Mouse (Mus musculus): ENCODE data around the gene Trappc6a. TPM values are rescaled to one million over a fixed set of nuclear protein-coding genes. Genes with fewer than 3 reads are reported as not detected.

Gene Trappc6a
- polyA plus RNA-seq, 1 experiment from 2014 or later: 31.7 TPM

DNA sequence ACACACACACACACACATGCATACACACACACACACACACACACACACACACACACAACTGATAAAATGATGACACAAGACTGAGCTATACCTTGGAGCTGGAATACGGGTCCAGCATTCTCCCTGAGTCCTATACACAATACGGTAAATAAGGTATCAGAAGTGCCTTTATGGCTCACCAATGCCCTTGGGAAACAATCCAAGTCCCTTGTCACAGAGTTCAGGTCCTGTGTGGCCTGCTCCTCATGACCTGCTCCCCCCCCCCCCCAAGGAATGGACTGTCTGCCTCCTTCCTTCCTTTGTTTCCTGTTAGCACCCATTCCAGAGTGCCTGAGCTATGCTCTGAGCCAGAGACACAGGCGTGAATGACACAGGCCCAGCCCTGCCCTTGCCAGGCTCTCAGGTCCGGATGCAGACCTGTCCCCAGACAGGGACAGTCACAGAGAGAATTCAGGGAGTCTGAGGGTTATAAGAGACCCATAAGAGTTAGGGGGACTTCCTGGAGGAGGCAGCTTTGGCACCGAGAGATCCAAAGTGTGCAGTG, 41.5 kb upstream of the Trappc6a start:
- Histone ChIP-seq H3K27ac (ENCODE audit: low read depth, low read length) (no peak overlapping the region), H3K4me1 (ENCODE audit: control insufficient read depth, insufficient read depth, low read length) (no peaks in the 10 kb centered on the region), H3K36me3 (ENCODE audit: control insufficient read depth, insufficient read depth, low read length) (no peaks in the 10 kb centered on the region), H3K27me3 (ENCODE audit: control insufficient read depth, insufficient read depth, low read length) (peaks cover 12% of the 10 kb centered on the region), H3K4me2 (ENCODE audit: low read depth, low read length) (no peak overlapping the region), H3K9me3 (ENCODE audit: control insufficient read depth, low read length) (no peaks in the 10 kb centered on the region), H3K4me3 (ENCODE audit: low read depth, low read length) (no peak overlapping the region), H3K9ac (replicated peaks; ENCODE audit: low read depth, low read length) (no peak overlapping the region)
- no peak for ATAC-seq (ENCODE audit: low read depth)
- 62% methylated on average over 5 of the region's 5 CpGs for WGBS

DNA sequence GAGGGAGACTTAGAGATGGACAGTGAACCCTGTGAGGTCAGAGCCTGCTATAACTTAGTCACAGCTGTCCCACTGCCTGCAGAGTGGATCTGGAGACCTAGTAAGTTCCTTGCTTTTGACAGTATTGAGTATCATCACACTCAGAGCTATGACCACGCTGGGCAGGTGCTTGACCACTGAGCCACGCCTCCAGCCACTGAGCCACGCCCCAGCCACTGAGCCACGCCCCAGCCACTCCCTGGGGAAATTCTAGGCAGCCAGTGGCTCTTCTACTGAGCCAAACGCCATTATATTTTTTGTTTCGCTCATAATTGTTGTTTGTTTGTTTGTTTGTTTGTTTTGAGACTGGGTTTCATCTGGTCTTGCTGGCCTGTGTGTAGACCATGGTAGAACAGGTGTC, 40.6 kb upstream of the Trappc6a start:
- no peak overlapping the region for H3K27ac ChIP-seq (ENCODE audit: low read depth, low read length)
- H3K27me3 ChIP-seq (ENCODE audit: control insufficient read depth, insufficient read depth, low read length): peaks cover 19% of the 10 kb centered on the region
- H3K4me3 ChIP-seq (ENCODE audit: low read depth, low read length): no peak overlapping the region
- H3K4me2 ChIP-seq (ENCODE audit: low read depth, low read length): no peak overlapping the region
- H3K9ac ChIP-seq (replicated peaks; ENCODE audit: low read depth, low read length): no peak overlapping the region
- ATAC-seq (ENCODE audit: low read depth): no peak
- H3K4me1 ChIP-seq (ENCODE audit: control insufficient read depth, insufficient read depth, low read length): no peaks in the 10 kb centered on the region
- WGBS: 40% methylated on average over 6 of the region's 6 CpGs
- no peaks in the 10 kb centered on the region for H3K9me3 ChIP-seq (ENCODE audit: control insufficient read depth, low read length)
- no peaks in the 10 kb centered on the region for H3K36me3 ChIP-seq (ENCODE audit: control insufficient read depth, insufficient read depth, low read length)

DNA sequence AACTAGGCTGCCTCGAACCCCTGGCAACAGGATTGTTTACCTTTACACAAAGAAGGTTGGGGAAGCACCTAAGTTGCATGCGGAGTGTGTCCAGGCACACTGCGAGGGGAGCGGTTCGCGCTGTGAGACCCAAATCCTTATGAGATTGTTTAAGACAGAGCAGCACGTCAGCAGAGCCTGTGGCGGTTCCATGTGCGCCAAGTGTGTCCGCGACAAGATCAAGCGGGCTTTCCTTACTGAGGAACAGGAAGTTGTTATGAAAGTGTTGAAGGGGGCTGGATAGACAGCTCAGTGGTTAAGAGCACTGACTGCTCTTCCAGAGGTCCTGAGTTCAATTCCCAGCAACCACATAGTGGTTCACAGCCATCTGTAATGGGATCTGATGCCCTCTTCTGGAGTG, 39.9 kb upstream of the Trappc6a start:
- ATAC-seq (ENCODE audit: low read depth): no peak
- Histone ChIP-seq H3K27ac (ENCODE audit: low read depth, low read length) (no peak overlapping the region), H3K4me2 (ENCODE audit: low read depth, low read length) (no peak overlapping the region), H3K9ac (replicated peaks; ENCODE audit: low read depth, low read length) (no peak overlapping the region), H3K4me3 (ENCODE audit: low read depth, low read length) (no peak overlapping the region), H3K27me3 (ENCODE audit: control insufficient read depth, insufficient read depth, low read length) (peaks cover 25% of the 10 kb centered on the region), H3K4me1 (ENCODE audit: control insufficient read depth, insufficient read depth, low read length) (no peaks in the 10 kb centered on the region), H3K36me3 (ENCODE audit: control insufficient read depth, insufficient read depth, low read length) (no peaks in the 10 kb centered on the region), H3K9me3 (ENCODE audit: control insufficient read depth, low read length) (no peaks in the 10 kb centered on the region)
- 73% methylated on average over 12 of the region's 12 CpGs for WGBS

DNA sequence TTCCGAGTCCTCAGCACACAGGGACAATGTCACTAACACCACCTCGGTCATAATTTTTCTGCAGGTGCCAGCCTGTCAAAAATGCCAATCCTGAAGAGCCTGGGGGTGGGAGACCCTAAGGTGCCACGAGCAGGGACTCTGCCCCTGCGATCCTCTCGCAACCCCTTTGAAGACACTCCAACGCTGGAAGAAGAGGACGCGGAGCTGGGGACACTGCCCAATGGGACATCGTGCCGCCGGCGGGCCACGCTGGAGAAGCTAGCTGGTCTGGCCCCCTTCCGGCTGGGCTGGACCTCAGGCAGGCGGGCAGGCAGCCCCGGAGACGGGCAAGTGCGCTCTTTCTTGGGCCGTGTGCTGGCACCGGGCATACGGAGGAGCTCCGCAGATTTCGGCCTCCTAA, 38.8 kb upstream of the Trappc6a start:
- Histone ChIP-seq H3K4me1 (ENCODE audit: control insufficient read depth, insufficient read depth, low read length) (no peaks in the 10 kb centered on the region), H3K27ac (ENCODE audit: low read depth, low read length) (no peak overlapping the region), H3K9ac (replicated peaks; ENCODE audit: low read depth, low read length) (no peak overlapping the region), H3K9me3 (ENCODE audit: control insufficient read depth, low read length) (no peaks in the 10 kb centered on the region), H3K27me3 (ENCODE audit: control insufficient read depth, insufficient read depth, low read length) (peaks cover 25% of the 10 kb centered on the region), H3K4me3 (ENCODE audit: low read depth, low read length) (no peak overlapping the region), H3K36me3 (ENCODE audit: control insufficient read depth, insufficient read depth, low read length) (no peaks in the 10 kb centered on the region), H3K4me2 (ENCODE audit: low read depth, low read length) (no peak overlapping the region)
- WGBS: 25% methylated on average over 23 of the region's 23 CpGs
- no peak for ATAC-seq (ENCODE audit: low read depth)

DNA sequence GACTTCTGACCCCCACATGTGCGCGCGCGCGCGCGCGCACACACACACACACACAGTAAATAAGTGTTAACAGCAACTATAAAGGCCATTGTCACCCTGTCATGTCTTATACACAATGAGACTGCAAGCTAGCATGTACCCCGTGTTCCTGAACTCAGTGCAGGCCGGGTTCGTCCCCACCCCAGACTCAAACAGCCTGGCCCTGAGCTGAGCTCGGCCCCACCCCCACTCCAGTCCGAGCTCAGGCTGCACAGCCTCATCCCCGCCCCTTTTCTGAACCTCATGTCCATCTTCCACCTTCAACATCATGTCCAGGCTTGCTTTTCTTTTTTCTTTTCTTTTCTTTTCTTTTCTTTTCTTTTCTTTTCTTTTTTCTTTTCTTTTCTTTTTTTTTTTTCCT, 37.9 kb upstream of the Trappc6a start:
- no peaks in the 10 kb centered on the region for H3K4me1 ChIP-seq (ENCODE audit: control insufficient read depth, insufficient read depth, low read length)
- ATAC-seq (ENCODE audit: low read depth): no peak
- H3K4me2 ChIP-seq (ENCODE audit: low read depth, low read length): no peak overlapping the region
- whole genome bisulfite sequencing: 11% methylated on average over 14 of the region's 14 CpGs
- H3K36me3 ChIP-seq (ENCODE audit: control insufficient read depth, insufficient read depth, low read length): no peaks in the 10 kb centered on the region
- peaks cover 29% of the 10 kb centered on the region for H3K27me3 ChIP-seq (ENCODE audit: control insufficient read depth, insufficient read depth, low read length)
- H3K4me3 ChIP-seq (ENCODE audit: low read depth, low read length): no peak overlapping the region
- no peak overlapping the region for H3K27ac ChIP-seq (ENCODE audit: low read depth, low read length)
- no peaks in the 10 kb centered on the region for H3K9me3 ChIP-seq (ENCODE audit: control insufficient read depth, low read length)
- no peak overlapping the region for H3K9ac ChIP-seq (replicated peaks; ENCODE audit: low read depth, low read length)

DNA sequence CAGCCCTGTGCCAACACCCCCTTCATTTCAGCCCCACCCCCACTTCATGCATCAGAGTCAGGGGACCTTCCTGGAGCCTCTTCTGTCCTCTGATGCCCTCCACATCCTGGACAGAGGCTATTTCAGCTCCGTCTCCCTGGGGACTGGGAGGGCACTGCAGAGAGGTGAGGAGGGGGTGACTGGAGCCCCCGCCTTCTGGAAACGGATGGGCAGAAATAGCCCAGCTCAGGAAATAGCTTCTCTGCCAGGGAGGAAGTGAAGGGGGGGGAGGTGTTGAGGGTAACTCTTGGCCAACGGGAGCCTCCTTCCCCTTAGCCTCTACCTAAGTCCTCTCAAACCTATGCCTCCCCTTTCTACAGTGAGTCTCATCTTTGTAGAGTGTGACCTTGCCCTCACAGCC, 35.8 kb upstream of the Trappc6a start:
- Histone ChIP-seq H3K9me3 (ENCODE audit: control insufficient read depth, low read length) (no peaks in the 10 kb centered on the region), H3K27me3 (ENCODE audit: control insufficient read depth, insufficient read depth, low read length) (peaks cover 31% of the 10 kb centered on the region), H3K4me2 (ENCODE audit: low read depth, low read length) (no peak overlapping the region), H3K4me3 (ENCODE audit: low read depth, low read length) (no peak overlapping the region), H3K4me1 (ENCODE audit: control insufficient read depth, insufficient read depth, low read length) (no peaks in the 10 kb centered on the region), H3K27ac (ENCODE audit: low read depth, low read length) (no peak overlapping the region), H3K36me3 (ENCODE audit: control insufficient read depth, insufficient read depth, low read length) (no peaks in the 10 kb centered on the region), H3K9ac (replicated peaks; ENCODE audit: low read depth, low read length) (no peak overlapping the region)
- WGBS: 43% methylated on average over 4 of the region's 4 CpGs
- no peak for ATAC-seq (ENCODE audit: low read depth)

DNA sequence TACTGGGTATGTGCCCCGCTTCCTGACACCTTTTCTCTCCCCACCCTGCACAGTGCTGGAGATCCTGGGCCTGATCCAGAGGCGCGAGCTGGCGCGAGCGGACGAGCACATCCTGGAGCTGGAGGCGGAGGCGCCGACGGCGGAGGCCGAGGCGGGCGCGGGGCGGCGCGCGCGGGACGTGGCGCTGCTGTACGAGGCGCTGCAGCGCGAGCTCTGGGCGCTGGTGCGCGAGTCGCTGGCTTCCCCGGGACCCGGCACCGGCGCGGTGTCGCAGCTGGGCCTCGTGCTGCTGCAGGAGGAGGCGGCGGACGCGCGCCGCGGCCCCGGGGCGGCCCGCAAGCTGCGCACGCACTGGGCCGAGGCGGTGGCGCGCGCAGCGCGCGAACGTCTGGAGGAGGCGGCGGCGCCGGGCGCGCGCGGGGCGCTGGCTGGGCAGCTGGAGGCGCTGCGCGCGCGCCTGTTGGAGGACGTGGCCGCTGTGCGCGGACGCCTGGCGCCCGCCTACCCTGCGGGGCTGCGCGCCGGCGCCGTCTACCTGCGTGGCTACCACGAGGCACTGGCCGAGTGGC, 34.2 kb upstream of the Trappc6a start:
- Histone ChIP-seq H3K4me3 (ENCODE audit: low read depth, low read length) (peak overlapping the region; percentile 46), H3K27me3 (ENCODE audit: control insufficient read depth, insufficient read depth, low read length) (peaks cover 31% of the 10 kb centered on the region), H3K4me2 (ENCODE audit: low read depth, low read length) (peak overlapping the region; percentile 73), H3K36me3 (ENCODE audit: control insufficient read depth, insufficient read depth, low read length) (no peaks in the 10 kb centered on the region), H3K27ac (ENCODE audit: low read depth, low read length) (peak overlapping the region; percentile 81), H3K9me3 (ENCODE audit: control insufficient read depth, low read length) (no peaks in the 10 kb centered on the region), H3K9ac (replicated peaks; ENCODE audit: low read depth, low read length) (peak overlapping the region; percentile 67), H3K4me1 (ENCODE audit: control insufficient read depth, insufficient read depth, low read length) (no peaks in the 10 kb centered on the region)
- ATAC-seq (ENCODE audit: low read depth): peak; percentile 92
- WGBS: 1% methylated on average over 64 of the region's 89 CpGs

DNA sequence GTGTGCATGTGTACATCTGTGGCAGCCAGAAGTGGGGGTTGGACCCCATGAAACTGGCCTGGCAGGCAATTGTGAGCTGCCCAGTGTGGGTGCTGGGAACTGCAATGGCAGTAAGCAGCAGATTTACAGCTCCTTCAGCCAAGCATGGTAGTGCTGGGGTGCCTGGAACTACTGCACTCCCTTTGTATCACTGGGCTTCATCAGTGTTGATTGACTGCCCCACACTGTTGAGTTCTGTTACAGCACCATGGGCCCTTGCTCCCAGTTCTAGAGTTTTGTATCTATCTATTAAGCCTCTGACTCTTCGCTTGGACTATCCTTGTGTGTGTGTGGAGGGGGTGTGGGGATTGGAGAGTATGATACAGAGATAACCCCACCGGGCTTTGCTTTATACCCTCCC, 31.1 kb upstream of the Trappc6a start:
- H3K36me3 ChIP-seq (ENCODE audit: control insufficient read depth, insufficient read depth, low read length): no peaks in the 10 kb centered on the region
- H3K9me3 ChIP-seq (ENCODE audit: control insufficient read depth, low read length): no peaks in the 10 kb centered on the region
- H3K9ac ChIP-seq (replicated peaks; ENCODE audit: low read depth, low read length): no peak overlapping the region
- H3K4me3 ChIP-seq (ENCODE audit: low read depth, low read length): no peak overlapping the region
- peaks cover 15% of the 10 kb centered on the region for H3K27me3 ChIP-seq (ENCODE audit: control insufficient read depth, insufficient read depth, low read length)
- H3K4me1 ChIP-seq (ENCODE audit: control insufficient read depth, insufficient read depth, low read length): no peaks in the 10 kb centered on the region
- H3K27ac ChIP-seq (ENCODE audit: low read depth, low read length): no peak overlapping the region
- WGBS: 73% methylated on average over 2 of the region's 2 CpGs
- H3K4me2 ChIP-seq (ENCODE audit: low read depth, low read length): no peak overlapping the region
- ATAC-seq (ENCODE audit: low read depth): no peak

DNA sequence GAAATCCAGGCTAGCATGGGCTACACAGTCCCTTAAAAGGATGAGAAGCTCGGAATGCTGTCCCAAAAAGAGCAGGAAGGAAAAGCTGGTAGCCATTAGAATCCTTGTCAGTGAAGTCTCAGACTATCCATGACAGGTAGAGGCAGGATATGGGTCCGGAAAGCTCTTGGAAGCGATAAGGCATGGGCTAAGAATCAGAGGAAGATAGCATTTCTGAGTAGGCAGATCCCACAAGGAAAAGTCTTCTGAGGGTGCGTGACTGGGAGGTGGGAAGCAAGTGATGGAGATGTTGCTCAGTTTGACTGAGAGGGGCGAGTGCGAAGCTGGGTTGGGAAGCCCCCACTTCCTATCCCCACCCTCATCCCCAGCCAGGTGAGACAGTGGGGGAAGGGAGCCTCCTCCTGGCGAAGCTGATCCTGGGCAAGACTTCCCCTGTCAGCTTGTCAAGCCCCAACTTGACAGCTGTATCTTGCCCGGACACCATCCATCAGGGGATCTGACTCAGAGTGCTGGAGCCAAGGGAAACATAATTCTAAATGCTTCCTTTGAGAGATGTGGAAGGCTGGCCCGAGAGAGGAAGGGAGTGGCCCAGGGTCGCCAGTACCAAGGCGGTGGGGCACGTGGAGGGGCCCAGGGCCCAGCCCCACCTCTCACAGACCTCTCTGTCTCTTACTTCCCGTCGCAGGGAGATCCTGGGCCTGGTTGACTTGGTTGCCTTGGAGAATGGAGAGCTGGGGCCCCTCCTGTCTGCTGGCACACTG, 30.4 kb upstream of the Trappc6a start:
- no peak overlapping the region for H3K27ac ChIP-seq (ENCODE audit: low read depth, low read length)
- H3K9me3 ChIP-seq (ENCODE audit: control insufficient read depth, low read length): no peaks in the 10 kb centered on the region
- H3K36me3 ChIP-seq (ENCODE audit: control insufficient read depth, insufficient read depth, low read length): no peaks in the 10 kb centered on the region
- H3K4me3 ChIP-seq (ENCODE audit: low read depth, low read length): no peak overlapping the region
- H3K4me2 ChIP-seq (ENCODE audit: low read depth, low read length): no peak overlapping the region
- H3K9ac ChIP-seq (replicated peaks; ENCODE audit: low read depth, low read length): no peak overlapping the region
- 30% methylated on average over 14 of the region's 14 CpGs for WGBS
- no peaks in the 10 kb centered on the region for H3K4me1 ChIP-seq (ENCODE audit: control insufficient read depth, insufficient read depth, low read length)
- peaks cover 10% of the 10 kb centered on the region for H3K27me3 ChIP-seq (ENCODE audit: control insufficient read depth, insufficient read depth, low read length)
- ATAC-seq (ENCODE audit: low read depth): no peak

All from neural tube, embryonic 14.5 days (tissue).